Mouse (Mus musculus) frontal cortex, postnatal 25 days (tissue): ENCODE measurements around the gene Ccdc110.

ENCODE experiments used
- DNase-seq, 2 experiments: peaks; one replicate each; pipeline ENCODE4 v3.0.0; 2022; ENCODE audit warnings: low spot score in 2 of 2

Ccdc110 gene

DNA sequence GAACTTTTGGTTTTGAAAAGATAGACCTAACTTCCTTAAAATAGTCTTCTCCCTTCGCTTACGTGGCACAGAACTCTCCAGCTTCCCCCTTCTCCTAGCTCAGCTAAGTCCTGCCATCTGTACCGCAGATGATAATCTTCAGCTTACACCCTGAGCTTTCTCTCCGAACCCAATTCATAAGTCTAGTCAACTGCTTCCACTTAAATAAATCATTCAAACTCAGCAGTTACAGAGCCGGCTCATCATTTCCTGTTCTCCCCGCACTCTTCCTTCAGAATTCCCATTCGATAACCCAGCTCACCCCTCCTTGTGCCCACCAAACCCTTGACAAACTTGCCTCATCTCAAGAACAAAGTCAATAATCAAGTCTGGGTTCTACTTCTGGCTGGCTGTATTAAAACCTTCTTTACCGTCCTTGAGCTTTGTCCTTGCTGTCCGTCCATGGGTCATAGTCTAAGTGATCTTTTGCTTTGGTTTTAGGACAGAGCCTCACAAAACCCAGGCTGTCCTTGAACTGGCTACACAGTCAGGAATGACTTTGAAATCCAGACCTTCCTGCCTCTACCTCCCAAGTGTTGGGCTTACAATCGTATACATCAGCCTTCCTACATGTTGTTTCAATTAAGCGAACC, 41.5 kb downstream of the Ccdc110 start:
- no peak for DNase-seq

DNA sequence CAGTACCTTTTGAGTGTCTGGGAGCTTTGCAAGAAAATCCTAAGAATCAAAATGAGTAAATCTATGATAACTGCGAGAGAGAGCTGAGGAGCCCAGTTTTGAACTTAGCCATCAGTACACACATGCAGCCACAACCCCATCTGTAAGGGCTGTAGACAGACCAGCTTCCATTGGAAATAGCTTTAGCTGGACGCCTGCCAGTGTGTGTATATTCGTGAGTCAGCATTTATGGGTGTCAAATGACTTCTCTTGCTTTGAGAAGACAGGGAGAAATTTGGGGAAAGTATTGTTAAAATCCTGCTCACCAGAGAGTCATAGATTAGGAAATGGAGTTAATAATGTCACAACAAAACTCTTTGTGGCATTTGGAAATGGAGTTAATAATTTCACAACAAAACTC, 52.2 kb downstream of the Ccdc110 start:
- no peak for DNase-seq

DNA sequence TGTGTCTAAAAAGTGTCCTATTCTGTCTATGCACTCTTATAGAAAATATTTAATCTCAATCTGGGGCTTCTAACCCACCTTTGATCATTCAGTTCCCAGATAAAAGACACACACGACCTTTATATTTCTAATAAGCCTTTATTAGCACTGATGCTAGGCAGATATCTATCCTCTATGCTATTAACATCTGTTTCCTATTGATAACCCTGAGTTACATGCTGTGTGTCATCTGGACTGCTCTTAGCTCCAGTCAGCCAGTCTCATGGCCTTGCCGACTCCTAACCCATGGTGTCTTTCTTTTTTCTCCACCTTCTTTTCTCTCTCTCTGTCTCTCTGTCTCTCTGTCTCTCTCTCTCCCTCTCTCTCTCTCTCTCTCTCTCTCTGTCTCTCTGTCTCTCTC, 53.8 kb downstream of the Ccdc110 start:
- no peak for DNase-seq

DNA sequence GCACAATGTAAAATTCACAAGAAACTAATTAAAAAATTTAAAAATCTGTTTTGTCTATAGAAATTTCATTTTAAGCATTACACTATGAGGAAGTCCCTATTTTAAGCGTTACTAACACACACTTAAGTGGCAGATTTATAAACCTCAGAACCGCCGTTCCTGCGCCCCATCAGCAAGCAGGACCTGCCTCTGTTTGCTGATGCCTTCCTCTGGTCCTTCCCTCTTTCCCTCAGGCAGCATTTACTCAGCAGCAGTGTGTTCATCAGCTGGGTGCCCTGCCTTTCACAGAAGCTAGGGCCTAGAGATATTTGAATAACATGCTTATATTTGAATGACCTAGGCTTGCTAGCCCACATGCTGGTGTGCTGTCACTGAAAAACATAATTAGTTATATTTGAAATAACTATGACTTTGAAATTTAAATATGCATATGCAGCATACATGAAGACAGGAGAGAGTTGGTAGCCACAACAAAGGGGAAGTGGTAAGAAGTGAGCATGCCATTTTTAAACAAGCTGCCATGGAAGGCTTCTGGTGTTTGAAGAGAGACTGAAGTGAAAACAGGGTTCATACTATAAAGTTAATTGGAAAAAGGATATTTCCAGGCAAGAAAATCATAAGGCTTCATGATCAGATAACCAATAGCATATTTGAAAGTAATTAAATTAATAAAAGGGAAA, 56.4 kb downstream of the Ccdc110 start:
- no peak for DNase-seq
